Comparison of ENCODE assay signal across 9 mouse cellular contexts in the genomic region with DNA sequence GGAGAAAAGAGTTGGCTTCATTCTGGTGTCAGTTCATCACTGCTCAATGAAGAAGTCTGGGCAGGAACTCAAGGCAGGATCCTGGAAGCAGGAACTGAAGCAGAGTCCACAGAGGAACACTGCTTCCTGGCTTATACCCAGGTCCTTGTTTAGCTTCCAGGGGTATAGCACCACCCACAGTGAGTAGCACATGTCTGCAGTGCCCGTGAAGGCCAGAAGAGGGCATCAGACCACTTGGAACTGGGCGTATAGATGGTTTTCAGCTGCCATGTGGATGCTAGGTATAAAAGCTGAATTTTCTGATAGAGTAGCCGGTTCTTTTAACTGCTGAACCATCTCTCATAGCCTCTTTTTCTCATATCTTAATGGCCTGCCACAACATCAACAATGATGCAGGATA.
DNase-seq lines count a peak whose midpoint lies in the region; ATAC-seq and TF ChIP-seq lines count a peak whose summit lies in the region.
"Had no signal": no experiment of that assay in that cellular context is flagged by ENCODE, and none has a peak within 500 bp of the region (broad histone marks: within the 10 kb centered on the region; RNA-seq: fewer than 3 reads in every experiment).

No protein-coding gene starts in this region.

- DNase-seq in hindbrain, embryonic 10.5 days (ENCODE audit: low spot score), result peak; percentile 44
- peak; percentile 24 for DNase-seq in adrenal gland, adult 2 months
- peak; percentile 3 for DNase-seq in embryonic facial prominence, embryonic 14.5 days (ENCODE audit: low spot score)
- peak; percentile 75 for DNase-seq in limb, embryonic 11.5 days (ENCODE audit: low spot score)
- DNase-seq in retina, adult 2 months (ENCODE audit: low read depth, low spot score), result peak; percentile 4
- no peak for DNase-seq in left cerebral cortex, adult 11 months (ENCODE audit: low spot score)

- peaks cover 67% of the 10 kb centered on the region for H3K36me3 ChIP-seq in hindbrain, embryonic 10.5 days
- H3K36me3 ChIP-seq in hindbrain, embryonic 12.5 days, result peaks cover 54% of the 10 kb centered on the region
- H3K36me3 ChIP-seq in C2C12 (ENCODE audit: control insufficient read depth, insufficient read depth), result peaks cover 31% of the 10 kb centered on the region
- peaks cover 63% of the 10 kb centered on the region for H3K36me3 ChIP-seq in embryonic facial prominence, embryonic 14.5 days (ENCODE audit: control insufficient read depth, insufficient read depth, low read length)
- H3K36me3 ChIP-seq in limb, embryonic 11.5 days (ENCODE audit: control insufficient read depth, insufficient read depth, low read length), result peaks cover 2% of the 10 kb centered on the region; the same call in 1 of the 2 replicates

- TF ChIP-seq CTCF in C2C12 (IDR thresholded peaks at IDR 0.05; ENCODE audit: control insufficient read depth, insufficient read depth, insufficient read length), result peak; percentile 7

- H3K4me1 ChIP-seq in hindbrain, embryonic 10.5 days (replicated peaks), result no peaks in the 10 kb centered on the region
- no peaks in the 10 kb centered on the region for H3K4me1 ChIP-seq in hindbrain, embryonic 12.5 days
- H3K4me1 ChIP-seq in embryonic facial prominence, embryonic 14.5 days (ENCODE audit: control insufficient read depth, insufficient read depth, low read length), result no peaks in the 10 kb centered on the region
- no peaks in the 10 kb centered on the region for H3K4me1 ChIP-seq in limb, embryonic 11.5 days (ENCODE audit: control insufficient read depth, insufficient read depth, low read length)

- no peaks in the 10 kb centered on the region for H3K79me3 ChIP-seq in C2C12 (ENCODE audit: low read depth)

- H3K79me2 ChIP-seq in C2C12 (ENCODE audit: control insufficient read depth, insufficient read depth), result no peaks in the 10 kb centered on the region

- ATAC-seq in hindbrain, embryonic 12.5 days (ENCODE audit: low FRiP score), result no peak
- no peak for ATAC-seq in embryonic facial prominence, embryonic 14.5 days (ENCODE audit: low read depth)
- ATAC-seq in limb, embryonic 11.5 days (ENCODE audit: insufficient number of reproducible peaks, low FRiP score, low TSS enrichment, low read depth), result no peak

- H3ac ChIP-seq in C2C12 (ENCODE audit: control insufficient read depth, insufficient read length, low read depth), result no peak overlapping the region

- no peak overlapping the region for H3K9ac ChIP-seq in hindbrain, embryonic 12.5 days
- no peak overlapping the region for H3K9ac ChIP-seq in embryonic facial prominence, embryonic 14.5 days (ENCODE audit: low read depth, low read length)
- no peak overlapping the region for H3K9ac ChIP-seq in limb, embryonic 11.5 days (ENCODE audit: low read length)

- no peaks in the 10 kb centered on the region for H3K9me3 ChIP-seq in hindbrain, embryonic 10.5 days
- no peaks in the 10 kb centered on the region for H3K9me3 ChIP-seq in hindbrain, embryonic 12.5 days (replicated peaks)
- H3K9me3 ChIP-seq in embryonic facial prominence, embryonic 14.5 days (ENCODE audit: control insufficient read depth, low read length), result no peaks in the 10 kb centered on the region
- H3K9me3 ChIP-seq in limb, embryonic 11.5 days (ENCODE audit: control insufficient read depth, low read length), result no peaks in the 10 kb centered on the region

- no peak overlapping the region for H3K27ac ChIP-seq in hindbrain, embryonic 10.5 days
- H3K27ac ChIP-seq in hindbrain, embryonic 12.5 days, result no peak overlapping the region
- no peak overlapping the region for H3K27ac ChIP-seq in embryonic facial prominence, embryonic 14.5 days (replicated peaks; ENCODE audit: low read depth, low read length)
- H3K27ac ChIP-seq in limb, embryonic 11.5 days (replicated peaks; ENCODE audit: low read depth, low read length), result no peak overlapping the region

- no peaks in the 10 kb centered on the region for H3K27me3 ChIP-seq in hindbrain, embryonic 10.5 days (ENCODE audit: insufficient read depth, poor library complexity, severe bottlenecking)
- H3K27me3 ChIP-seq in hindbrain, embryonic 12.5 days, result no peaks in the 10 kb centered on the region
- H3K27me3 ChIP-seq in C2C12 (ENCODE audit: control insufficient read depth, insufficient read depth, insufficient read length), result no peaks in the 10 kb centered on the region
- no peaks in the 10 kb centered on the region for H3K27me3 ChIP-seq in embryonic facial prominence, embryonic 14.5 days (replicated peaks; ENCODE audit: control insufficient read depth, insufficient read depth, low read length)
- no peaks in the 10 kb centered on the region for H3K27me3 ChIP-seq in limb, embryonic 11.5 days (ENCODE audit: control insufficient read depth, insufficient read depth, low read length)

- H3K4me3 ChIP-seq in hindbrain, embryonic 10.5 days, result no peak overlapping the region
- no peak overlapping the region for H3K4me3 ChIP-seq in hindbrain, embryonic 12.5 days
- H3K4me3 ChIP-seq in C2C12 (ENCODE audit: insufficient read depth, poor library complexity, severe bottlenecking), result no peak overlapping the region
- H3K4me3 ChIP-seq in embryonic facial prominence, embryonic 14.5 days (ENCODE audit: low read depth, low read length), result no peak overlapping the region
- H3K4me3 ChIP-seq in limb, embryonic 11.5 days (ENCODE audit: low read depth, low read length), result no peak overlapping the region
- H3K4me3 ChIP-seq: erythroblast, embryonic 14.5 days had no signal

- H3K4me2 ChIP-seq in hindbrain, embryonic 12.5 days (replicated peaks), result no peak overlapping the region
- no peak overlapping the region for H3K4me2 ChIP-seq in embryonic facial prominence, embryonic 14.5 days (ENCODE audit: low read depth, low read length)
- no peak overlapping the region for H3K4me2 ChIP-seq in limb, embryonic 11.5 days (ENCODE audit: low read depth, severe bottlenecking)

- 64% methylated on average over 3 of the region's 3 CpGs for WGBS in hindbrain, embryonic 10.5 days
- 67% methylated on average over 3 of the region's 3 CpGs for WGBS in hindbrain, embryonic 12.5 days
- WGBS in embryonic facial prominence, embryonic 14.5 days, result 69% methylated on average over 3 of the region's 3 CpGs
- 64% methylated on average over 3 of the region's 3 CpGs for WGBS in limb, embryonic 11.5 days

TF ChIP-seq in C2C12, 6 proteins besides CTCF, POLR2A, EP300 and RAD21:
- TF ChIP-seq CEBPB (IDR thresholded peaks at IDR 0.05; ENCODE audit: low read depth) (no peak), MAX (IDR thresholded peaks at IDR 0.05) (peak; percentile 56)
TF ChIP-seq in C2C12: peak in this region for 1.
